Mouse (Mus musculus) hindbrain, embryonic 11.5 days (tissue): ENCODE results near the gene Daxx. TPM values are rescaled to one million over a fixed set of nuclear protein-coding genes. Genes with fewer than 3 reads are reported as not detected.

ENCODE experiments used
- ATAC-seq: fragments of 200-750 bp; cut with Nextera tagmentation; 2 replicates; pipeline ENCODE4 v1.8.0; 2017; ENCODE audit warnings: mild to moderate bottlenecking, moderate TSS enrichment, moderate library complexity; ENCODE audit not compliant: low FRiP score
- DNase-seq: peaks from one replicate; pipeline ENCODE4 v3.0.0-alpha.2; 2015; ENCODE audit warnings: low spot score
- H3K27ac ChIP-seq: fragments of 300-500 bp; sonication (generic); 2 replicates; pipeline ENCODE4 v1.5.1; 2014; ENCODE audit warnings: mild to moderate bottlenecking, low read depth, low read length
- H3K27me3 ChIP-seq: fragments of 300-500 bp; sonication (generic); 2 replicates; pipeline ENCODE4 v1.6.1; 2014; ENCODE audit warnings: mild to moderate bottlenecking, low read length, moderate library complexity, mixed read lengths; ENCODE audit not compliant: control insufficient read depth, insufficient read depth
- H3K36me3 ChIP-seq: fragments of 300-500 bp; sonication (generic); 2 replicates; pipeline ENCODE4 v1.6.1; 2014; ENCODE audit warnings: mild to moderate bottlenecking, low read length, moderate library complexity, mixed read lengths; ENCODE audit not compliant: control insufficient read depth, insufficient read depth
- H3K4me1 ChIP-seq: fragments of 300-500 bp; sonication (generic); replicated peaks from 2 replicates; pipeline ENCODE4 v1.6.1; 2014; ENCODE audit warnings: low read length, mixed read lengths; ENCODE audit not compliant: control insufficient read depth, insufficient read depth
- H3K4me2 ChIP-seq: fragments of 300-500 bp; sonication (generic); replicated peaks from 2 replicates; pipeline ENCODE4 v1.6.1; 2014; ENCODE audit warnings: mild to moderate bottlenecking, low read depth, low read length
- H3K4me3 ChIP-seq: fragments of 300-500 bp; sonication (generic); 2 replicates; pipeline ENCODE4 v1.5.1; 2014; ENCODE audit warnings: low read depth, low read length
- H3K9ac ChIP-seq: fragments of 300-500 bp; sonication (generic); 2 replicates; pipeline ENCODE4 v1.6.1; 2014; ENCODE audit warnings: low read depth, low read length
- H3K9me3 ChIP-seq: fragments of 300-500 bp; sonication (generic); 2 replicates; pipeline ENCODE4 v1.6.1; 2016; ENCODE audit warnings: low read length; ENCODE audit not compliant: control insufficient read depth
- WGBS: fragments of 180-500 bp; shearing (Covaris S2); extraction: QIAGEN DNeasy Blood & Tissue Kit; methylation state at CpG from one replicate; pipeline ENCODE4 v1.1.7; 2014; 5-methylcytosine and 5-hydroxymethylcytosine counted together
- polyA plus RNA-seq: library from polyadenylated mRNA; unstranded; fragments of >200 nt; fragmentation: Nextera tagmentation; extraction: Ambion mirVana; gene quantifications from 2 replicates; pipeline ENCODE4 v1.2.1, GENCODE M21; 2014

Gene Daxx
- polyA plus RNA-seq, 1 experiment from 2014 or later = 47.0 TPM

DNA sequence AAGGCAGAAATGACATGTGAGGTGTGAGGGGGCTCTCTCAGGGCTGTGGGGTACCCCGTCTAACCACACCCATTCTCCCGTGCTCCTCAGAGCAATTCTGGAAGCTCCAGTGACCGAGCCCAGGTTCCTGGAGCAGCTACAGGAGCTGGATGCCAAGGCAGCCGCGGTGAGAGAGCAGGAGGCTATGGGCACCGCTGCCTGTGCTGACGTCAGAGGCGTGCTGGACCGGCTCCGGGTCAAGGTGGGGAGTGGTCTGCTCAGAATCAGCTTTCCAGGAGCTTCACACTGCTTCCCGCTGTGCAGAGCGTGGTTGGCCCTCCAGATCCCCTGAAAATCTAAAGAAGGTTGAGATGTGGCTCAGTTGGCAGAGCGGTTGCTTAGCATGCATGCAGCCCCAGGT, 49.9 kb downstream of the Daxx start:
- H3K36me3 ChIP-seq = no peaks in the 10 kb centered on the region
- no peak for DNase-seq
- no peak overlapping the region for H3K4me2 ChIP-seq
- ATAC-seq = no peak
- 95% methylated on average over 13 of the region's 13 CpGs for WGBS
- H3K27me3 ChIP-seq = no peaks in the 10 kb centered on the region
- H3K4me3 ChIP-seq = no peak overlapping the region
- peaks cover 8% of the 10 kb centered on the region for H3K4me1 ChIP-seq
- H3K27ac ChIP-seq = no peak overlapping the region
- H3K9me3 ChIP-seq = no peaks in the 10 kb centered on the region
- H3K9ac ChIP-seq = no peak overlapping the region

DNA sequence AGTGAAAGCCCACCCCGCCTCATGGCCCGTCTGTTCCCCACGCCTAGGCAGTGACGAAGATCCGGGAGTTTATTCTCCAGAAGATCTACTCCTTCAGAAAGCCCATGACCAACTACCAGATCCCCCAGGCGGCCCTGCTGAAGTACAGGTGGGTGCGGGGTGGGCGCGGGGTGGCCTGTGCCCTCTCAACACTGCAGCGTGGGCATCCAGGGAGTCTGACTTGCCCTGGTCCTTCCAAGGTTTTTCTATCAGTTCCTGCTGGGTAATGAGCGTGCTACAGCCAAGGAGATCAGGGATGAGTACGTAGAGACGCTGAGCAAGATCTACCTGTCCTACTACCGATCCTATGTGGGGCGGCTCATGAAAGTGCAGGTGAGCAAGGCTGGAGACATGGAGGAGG, 50.7 kb downstream of the Daxx start:
- no peak for DNase-seq
- 93% methylated on average over 15 of the region's 15 CpGs for WGBS
- H3K27me3 ChIP-seq = no peaks in the 10 kb centered on the region
- no peak overlapping the region for H3K4me2 ChIP-seq
- no peak for ATAC-seq
- no peak overlapping the region for H3K27ac ChIP-seq
- no peak overlapping the region for H3K4me3 ChIP-seq
- no peaks in the 10 kb centered on the region for H3K36me3 ChIP-seq
- H3K9ac ChIP-seq = no peak overlapping the region
- peaks cover 3% of the 10 kb centered on the region; the same call in 1 of the 2 replicates for H3K4me1 ChIP-seq
- no peaks in the 10 kb centered on the region for H3K9me3 ChIP-seq

DNA sequence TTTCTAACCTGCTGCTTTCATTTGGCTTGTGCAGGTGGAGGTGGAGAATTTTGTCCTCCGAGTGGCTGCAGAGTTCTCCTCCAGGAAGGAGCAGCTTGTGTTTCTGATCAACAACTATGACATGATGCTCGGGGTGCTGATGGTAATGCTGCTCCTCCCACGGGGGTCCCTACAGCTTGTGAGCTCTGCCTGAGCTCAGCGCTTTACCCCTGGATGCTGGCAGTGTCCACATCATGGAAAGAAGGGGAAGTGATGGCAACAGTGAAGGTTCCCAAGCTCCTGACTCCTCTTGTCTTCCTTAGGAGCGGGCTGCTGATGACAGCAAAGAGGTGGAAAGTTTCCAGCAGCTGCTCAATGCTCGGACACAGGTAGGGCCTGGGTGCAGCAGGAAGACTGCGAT, 53.7 kb downstream of the Daxx start:
- H3K4me1 ChIP-seq = no peaks in the 10 kb centered on the region
- no peak overlapping the region for H3K27ac ChIP-seq
- 91% methylated on average over 7 of the region's 7 CpGs for WGBS
- ATAC-seq = no peak
- no peak overlapping the region for H3K4me2 ChIP-seq
- H3K9ac ChIP-seq = no peak overlapping the region
- DNase-seq = no peak
- H3K27me3 ChIP-seq = no peaks in the 10 kb centered on the region
- no peak overlapping the region for H3K4me3 ChIP-seq
- no peaks in the 10 kb centered on the region for H3K9me3 ChIP-seq
- H3K36me3 ChIP-seq = no peaks in the 10 kb centered on the region

Other genes starting within 250 kb of the Daxx start
- gene Hnrnpm, start 222.6 kb upstream of the Daxx start, polyA plus RNA-seq = 506 and 558 TPM in 2 replicates
- gene March2, start 190.7 kb upstream of the Daxx start, polyA plus RNA-seq = 40.2 and 45.4 TPM in 2 replicates
- gene Rab11b, start 148.9 kb upstream of the Daxx start, polyA plus RNA-seq = 334 and 359 TPM in 2 replicates
- gene Angptl4, start 127.6 kb upstream of the Daxx start, polyA plus RNA-seq = 22.0 and 22.5 TPM in 2 replicates
- 22.7 and 30.1 TPM in 2 replicates for gene Kank3, start 98.9 kb upstream of the Daxx start, polyA plus RNA-seq
- gene Rps28, start 84.9 kb upstream of the Daxx start, polyA plus RNA-seq = 706 and 742 TPM in 2 replicates
- 445 and 467 TPM in 2 replicates for gene Ndufa7, start 84.8 kb upstream of the Daxx start, polyA plus RNA-seq
- 73.7 and 76.1 TPM in 2 replicates for gene Cd320, start 66.3 kb upstream of the Daxx start, polyA plus RNA-seq
- not detected in 2 replicates for gene Gm7029, start 35.6 kb upstream of the Daxx start, polyA plus RNA-seq
- gene Kifc1, start 18.8 kb upstream of the Daxx start, polyA plus RNA-seq = 5.3 and 9.9 TPM in 2 replicates
- gene Platr17, start 4.3 kb upstream of the Daxx start, polyA plus RNA-seq = 0.86 TPM in 1 of 2 replicates, not detected in the other
- 14.5 and 16.6 TPM in 2 replicates for gene Tapbp, start 6.5 kb downstream of the Daxx start, polyA plus RNA-seq
- 8.1 and 9.3 TPM in 2 replicates for gene Zbtb22, start 6.5 kb downstream of the Daxx start, polyA plus RNA-seq
- gene Rgl2, start 20.1 kb downstream of the Daxx start, polyA plus RNA-seq = 32.5 and 32.9 TPM in 2 replicates
- 201 and 205 TPM in 2 replicates for gene Pfdn6, start 30.9 kb downstream of the Daxx start, polyA plus RNA-seq
- 26.8 and 29.4 TPM in 2 replicates for gene Wdr46, start 31.2 kb downstream of the Daxx start, polyA plus RNA-seq
- gene B3galt4, start 42.1 kb downstream of the Daxx start, polyA plus RNA-seq = 4.8 and 5.3 TPM in 2 replicates
- 38.2 and 39.4 TPM in 2 replicates for gene Vps52, start 46.4 kb downstream of the Daxx start, polyA plus RNA-seq
- 1,221 and 1,241 TPM in 2 replicates for gene Rps18, start 46.6 kb downstream of the Daxx start, polyA plus RNA-seq
- gene H2-K1, start 90.9 kb downstream of the Daxx start, polyA plus RNA-seq = 18.7 and 19.4 TPM in 2 replicates
- gene Ring1, start 115.3 kb downstream of the Daxx start, polyA plus RNA-seq = 5.9 and 6.3 TPM in 2 replicates
- gene H2-Ke6, start 118.6 kb downstream of the Daxx start, polyA plus RNA-seq = 50.5 and 54.8 TPM in 2 replicates
- 75.9 and 80.3 TPM in 2 replicates for gene Slc39a7, start 122.3 kb downstream of the Daxx start, polyA plus RNA-seq
- gene Rxrb, start 122.4 kb downstream of the Daxx start, polyA plus RNA-seq = 16.3 and 16.8 TPM in 2 replicates
- 0.91 and 1.4 TPM in 2 replicates for gene Col11a2, start 130.0 kb downstream of the Daxx start, polyA plus RNA-seq
- 0.26 and 0.32 TPM in 2 replicates for gene H2-Oa, start 182.9 kb downstream of the Daxx start, polyA plus RNA-seq
- 8.6 and 13.8 TPM in 2 replicates for gene H2-DMa, start 210.1 kb downstream of the Daxx start, polyA plus RNA-seq
- gene Brd2, start 213.2 kb downstream of the Daxx start, polyA plus RNA-seq = 113 and 159 TPM in 2 replicates
- gene H2-DMb2, start 233.9 kb downstream of the Daxx start, polyA plus RNA-seq = not detected in 2 replicates
- gene H2-DMb1, start 243.7 kb downstream of the Daxx start, polyA plus RNA-seq = 0.29 and 0.94 TPM in 2 replicates